Mouse (Mus musculus) midbrain, embryonic 15.5 days (tissue): Measurements from ENCODE around the gene Parg. TPM values are rescaled to one million over a fixed set of nuclear protein-coding genes. Genes with fewer than 3 reads are reported as not detected.

ENCODE experiments used
- ATAC-seq: fragments of 200-750 bp; cut with Nextera tagmentation; replicated peaks from 2 replicates; pipeline ENCODE4 v1.8.0; 2017; ENCODE audit warnings: moderate TSS enrichment
- H3K27ac ChIP-seq: fragments of 300-500 bp; sonication (generic); 2 replicates; pipeline ENCODE4 v1.5.1; 2015; ENCODE audit warnings: mild to moderate bottlenecking, inconsistent platforms
- H3K27me3 ChIP-seq: fragments of 300-500 bp; sonication (generic); replicated peaks from 2 replicates; pipeline ENCODE4 v1.6.1; 2015; ENCODE audit warnings: inconsistent platforms
- H3K36me3 ChIP-seq: fragments of 300-500 bp; sonication (generic); replicated peaks from 2 replicates; pipeline ENCODE4 v1.6.1; 2015; ENCODE audit warnings: inconsistent platforms
- H3K4me1 ChIP-seq: fragments of 300-500 bp; sonication (generic); 2 replicates; pipeline ENCODE4 v1.6.1; 2015; ENCODE audit warnings: inconsistent platforms
- H3K4me2 ChIP-seq: fragments of 300-500 bp; sonication (generic); 2 replicates; pipeline ENCODE4 v1.6.1; 2015; ENCODE audit warnings: inconsistent platforms, mild to moderate bottlenecking, moderate library complexity
- H3K4me3 ChIP-seq: fragments of 300-500 bp; sonication (generic); 2 replicates; pipeline ENCODE4 v1.5.1; 2015; ENCODE audit warnings: mild to moderate bottlenecking, inconsistent platforms
- H3K9ac ChIP-seq: fragments of 300-500 bp; sonication (generic); 2 replicates; pipeline ENCODE4 v1.6.1; 2015; ENCODE audit warnings: mild to moderate bottlenecking, inconsistent platforms
- H3K9me3 ChIP-seq: fragments of 300-500 bp; sonication (generic); 2 replicates; pipeline ENCODE4 v1.6.1; 2016; ENCODE audit warnings: inconsistent platforms
- WGBS: fragments of 180-500 bp; shearing (Covaris S2); methylation state at CpG from one replicate; pipeline ENCODE4 v1.1.7; 2015; ENCODE audit warnings: mixed read lengths; 5-methylcytosine and 5-hydroxymethylcytosine counted together
- polyA plus RNA-seq: library from polyadenylated mRNA; unstranded; fragments of >200 nt; fragmentation: Nextera tagmentation; extraction: Ambion mirVana; gene quantifications from 2 replicates; pipeline ENCODE4 v1.2.1, GENCODE M21; 2015

Parg gene
- polyA plus RNA-seq, 1 experiment from 2014 or later = 35.8 TPM

- Histone ChIP-seq H3K27me3 (no peaks in the 10 kb centered on the region), H3K9me3 (no peaks in the 10 kb centered on the region), H3K4me2 (no peak overlapping the region), H3K27ac (no peak overlapping the region), H3K4me1 (no peaks in the 10 kb centered on the region), H3K4me3 (no peak overlapping the region), H3K9ac (no peak overlapping the region), H3K36me3 (peaks cover 3% of the 10 kb centered on the region; the same call in 1 of the 2 replicates)
- 50% methylated on average over 2 of the region's 2 CpGs for WGBS
- no peak for ATAC-seq
Observed at GRCm38 (mm10) chr14:32268999-32269398, 67.2 kb downstream of the Parg start.

GRCm38 (mm10) chr14:32269589-32269988, 67.8 kb downstream of the Parg start:
- Histone ChIP-seq H3K27ac (no peak overlapping the region), H3K27me3 (no peaks in the 10 kb centered on the region), H3K36me3 (0 out of 2 replicates have a peak, but pooled peaks cover 3% of the 10 kb centered on the region), H3K9me3 (no peaks in the 10 kb centered on the region), H3K9ac (no peak overlapping the region), H3K4me1 (no peaks in the 10 kb centered on the region), H3K4me3 (no peak overlapping the region), H3K4me2 (no peak overlapping the region)
- WGBS = 91% methylated on average over 4 of the region's 4 CpGs
- ATAC-seq = no peak

DNA sequence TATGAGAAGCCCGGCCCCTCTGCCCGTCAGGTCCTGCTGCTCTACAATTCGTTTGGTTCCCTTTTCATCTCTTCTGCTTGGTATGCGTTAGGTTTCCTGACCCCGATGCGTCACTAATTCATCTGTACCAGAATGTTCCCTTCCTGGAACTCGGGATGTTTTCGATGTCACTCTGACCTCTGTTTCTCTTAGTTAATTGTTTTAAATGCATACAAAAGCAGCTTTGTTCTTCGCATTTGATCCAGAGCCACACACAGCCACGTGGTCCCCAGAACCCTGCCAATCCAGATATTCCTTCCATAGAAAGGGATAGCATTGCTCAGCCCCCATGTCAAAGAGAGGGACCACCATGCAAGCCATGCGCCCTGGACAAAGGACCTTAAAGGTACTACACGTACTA, 99.9 kb downstream of the Parg start:
- WGBS = 52% methylated on average over 12 of the region's 12 CpGs
- H3K4me3 ChIP-seq = no peak overlapping the region
- no peak for ATAC-seq

DNA sequence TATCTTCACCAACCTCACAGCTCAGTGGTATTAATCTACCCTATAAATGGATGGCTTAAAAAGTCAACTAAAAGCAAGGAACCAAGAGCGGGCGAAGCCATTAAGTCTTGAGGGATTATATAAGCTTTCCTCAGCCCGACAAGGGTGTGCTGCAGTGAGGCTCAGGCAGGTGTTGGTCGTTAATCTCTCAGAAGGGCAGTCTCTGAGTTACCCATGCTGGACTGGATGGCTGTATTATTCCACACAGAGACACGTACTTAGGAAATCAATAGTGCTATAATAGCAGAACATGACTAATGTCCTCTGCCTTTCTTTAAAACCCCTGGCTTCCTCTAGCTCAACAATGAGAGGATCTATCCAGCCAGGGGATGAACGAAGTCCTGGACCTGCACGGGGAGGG, 100.7 kb downstream of the Parg start:
- no peaks in the 10 kb centered on the region for H3K4me1 ChIP-seq
- 82% methylated on average over 7 of the region's 7 CpGs for WGBS
- H3K4me2 ChIP-seq = no peak overlapping the region
- H3K9me3 ChIP-seq = no peaks in the 10 kb centered on the region
- no peaks in the 10 kb centered on the region for H3K27me3 ChIP-seq
- no peak for ATAC-seq
- H3K9ac ChIP-seq = no peak overlapping the region
- H3K4me3 ChIP-seq = no peak overlapping the region
- H3K27ac ChIP-seq = no peak overlapping the region
- H3K36me3 ChIP-seq = no peaks in the 10 kb centered on the region

More for the DNA sequence above, 99.9 kb downstream of the Parg start:
- no peak overlapping the region for H3K27ac ChIP-seq
- no peaks in the 10 kb centered on the region for H3K4me1 ChIP-seq
- no peaks in the 10 kb centered on the region for H3K36me3 ChIP-seq
- no peaks in the 10 kb centered on the region for H3K9me3 ChIP-seq
- H3K9ac ChIP-seq = no peak overlapping the region
- H3K27me3 ChIP-seq = no peaks in the 10 kb centered on the region
- H3K4me2 ChIP-seq = no peak overlapping the region

DNA sequence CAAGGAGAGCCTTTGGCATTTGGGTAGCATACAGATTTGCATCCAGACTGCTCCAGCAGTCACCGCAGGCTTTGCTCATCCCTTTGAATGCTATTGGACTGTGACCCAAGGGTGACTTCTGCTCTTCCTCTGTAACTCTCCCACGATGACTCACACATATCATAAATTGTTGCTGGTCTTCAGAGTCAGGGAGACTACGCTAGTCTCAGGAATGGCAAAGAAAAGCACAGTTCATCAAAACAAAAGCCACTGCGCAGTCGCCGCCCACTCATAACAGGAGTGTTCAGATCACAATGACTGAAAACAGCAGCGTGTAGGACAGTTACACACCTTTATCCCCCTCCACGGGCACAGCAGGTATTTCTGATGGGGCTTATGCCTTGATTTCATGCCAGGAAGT, 103.2 kb downstream of the Parg start:
- Histone ChIP-seq H3K36me3 (no peaks in the 10 kb centered on the region), H3K9ac (no peak overlapping the region), H3K4me3 (no peak overlapping the region), H3K4me1 (no peaks in the 10 kb centered on the region), H3K27me3 (no peaks in the 10 kb centered on the region), H3K27ac (no peak overlapping the region), H3K4me2 (no peak overlapping the region), H3K9me3 (no peaks in the 10 kb centered on the region)
- 90% methylated on average over 8 of the region's 8 CpGs for WGBS
- no peak for ATAC-seq

DNA sequence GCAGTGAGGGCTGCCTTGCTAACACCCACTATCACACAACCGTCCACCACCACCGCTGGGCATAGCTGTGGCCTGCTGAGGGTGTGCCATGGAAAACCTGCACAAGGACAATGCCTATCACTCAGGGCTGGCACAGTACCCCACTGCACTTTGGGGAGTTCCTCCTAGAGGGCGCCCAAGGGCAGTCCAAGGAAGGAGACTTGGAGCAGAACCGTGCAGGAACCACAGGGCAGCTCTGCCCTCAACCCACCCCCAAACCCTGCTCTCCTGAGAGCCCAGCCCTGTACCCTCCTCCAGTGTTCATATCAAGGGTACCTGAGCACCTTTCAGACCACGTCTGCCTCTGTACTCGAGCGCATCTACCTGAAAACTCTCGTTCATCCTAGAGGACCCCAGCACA, 108.1 kb downstream of the Parg start:
- WGBS = 42% methylated on average over 8 of the region's 8 CpGs
- Histone ChIP-seq H3K27me3 (no peaks in the 10 kb centered on the region), H3K9ac (no peak overlapping the region), H3K4me1 (no peaks in the 10 kb centered on the region), H3K4me2 (no peak overlapping the region), H3K36me3 (no peaks in the 10 kb centered on the region), H3K4me3 (no peak overlapping the region), H3K9me3 (no peaks in the 10 kb centered on the region), H3K27ac (no peak overlapping the region)
- ATAC-seq = no peak

GRCm38 (mm10) chr14:32311381-32312035, 109.8 kb downstream of the Parg start:
- no peak for ATAC-seq
- no peaks in the 10 kb centered on the region for H3K4me1 ChIP-seq
- H3K27me3 ChIP-seq = no peaks in the 10 kb centered on the region
- H3K9me3 ChIP-seq = no peaks in the 10 kb centered on the region
- H3K4me2 ChIP-seq = no peak overlapping the region
- H3K27ac ChIP-seq = no peak overlapping the region
- no peak overlapping the region for H3K4me3 ChIP-seq
- 94% methylated on average over 2 of the region's 2 CpGs for WGBS
- H3K36me3 ChIP-seq = no peaks in the 10 kb centered on the region
- H3K9ac ChIP-seq = no peak overlapping the region

GRCm38 (mm10) chr14:32317822-32318221, 116.1 kb downstream of the Parg start:
- 9% methylated on average over 4 of the region's 4 CpGs for WGBS
- Histone ChIP-seq H3K27ac (no peak overlapping the region), H3K27me3 (no peaks in the 10 kb centered on the region), H3K9me3 (no peaks in the 10 kb centered on the region), H3K4me1 (peaks cover 7% of the 10 kb centered on the region), H3K9ac (no peak overlapping the region), H3K36me3 (no peaks in the 10 kb centered on the region), H3K4me3 (0 out of 2 replicates have a peak overlapping the region, but pooled peaks have one; percentile 7), H3K4me2 (peak overlapping the region; percentile 17; the same call in 1 of the 2 replicates)
- ATAC-seq = no peak

DNA sequence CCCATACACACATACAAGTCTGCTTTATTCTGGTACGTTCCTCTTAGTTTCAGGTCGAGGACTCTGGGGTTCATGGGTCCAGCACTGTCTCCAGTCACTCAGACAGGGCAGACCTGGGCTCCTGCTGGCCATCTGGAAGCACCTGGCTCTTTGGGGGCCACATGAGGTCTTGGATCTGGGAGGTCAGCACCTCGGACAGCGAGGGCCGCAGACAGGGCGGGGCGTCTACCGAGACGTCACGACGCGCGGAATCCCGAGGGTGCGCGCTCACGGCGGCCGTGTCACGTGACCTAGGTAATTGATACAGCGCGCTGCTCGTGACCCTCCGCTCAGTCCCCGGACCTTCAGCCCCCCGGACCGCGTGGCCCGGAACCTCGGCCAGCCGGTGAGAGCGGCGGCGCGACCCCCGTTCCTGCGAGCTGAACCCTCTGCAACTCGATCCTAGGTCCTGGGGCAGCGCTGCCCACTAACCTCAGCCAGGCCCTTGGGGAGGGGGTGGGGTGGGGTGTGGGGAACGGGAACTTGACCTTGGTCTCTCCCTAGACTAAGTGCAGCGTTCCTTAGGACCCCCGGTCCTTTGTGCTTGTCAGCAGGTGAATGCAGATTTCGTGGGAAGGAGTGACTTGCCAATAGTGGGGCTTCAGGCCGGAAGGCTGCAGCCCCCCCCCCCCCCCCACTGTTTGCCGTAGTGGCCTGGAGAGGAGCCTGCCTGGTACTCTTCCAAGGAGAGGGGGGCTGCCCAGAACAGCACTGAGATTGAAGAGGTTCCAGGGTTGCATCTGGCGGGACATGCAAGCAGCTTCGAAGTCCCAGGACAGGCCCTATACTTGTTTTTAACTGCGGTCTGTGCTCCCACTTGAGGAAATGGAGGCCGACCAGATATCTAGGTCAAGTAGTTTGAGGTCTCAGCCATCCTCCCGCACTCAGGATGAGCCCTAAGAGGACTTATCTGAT, 120.3 kb downstream of the Parg start, which contains the start of gene Ogdhl:
Gene Ogdhl, plus strand, starts transcription at position 288 of the 954 bp plus-strand sequence.
- peak; percentile 85 for ATAC-seq
- 3% methylated on average over 50 of the region's 50 CpGs for WGBS
- H3K4me2 ChIP-seq = peak within 1 kb of the TSS; percentile 67
- H3K4me1 ChIP-seq = peaks cover 8% of the 10 kb centered on the region
- no peaks in the 10 kb centered on the region for H3K36me3 ChIP-seq
- H3K4me3 ChIP-seq = peak within 1 kb of the TSS; percentile 67
- H3K27ac ChIP-seq = 0 out of 2 replicates have a peak within 1 kb of the TSS, but pooled peaks have one; percentile 45
- no peaks in the 10 kb centered on the region for H3K27me3 ChIP-seq
- peak within 1 kb of the TSS; percentile 82 for H3K9ac ChIP-seq
- H3K9me3 ChIP-seq = no peaks in the 10 kb centered on the region

GRCm38 (mm10) chr14:32323221-32323620, 121.5 kb downstream of the Parg start:
- Histone ChIP-seq H3K9me3 (no peaks in the 10 kb centered on the region), H3K9ac (no peak overlapping the region)
- no peak for ATAC-seq

GRCm38 (mm10) chr14:32327366-32327765, 125.6 kb downstream of the Parg start:
- 71% methylated on average over 9 of the region's 9 CpGs for WGBS
- Histone ChIP-seq H3K4me1 (peaks cover 7% of the 10 kb centered on the region), H3K9me3 (no peaks in the 10 kb centered on the region), H3K27ac (no peak overlapping the region), H3K27me3 (no peaks in the 10 kb centered on the region), H3K4me2 (no peak overlapping the region), H3K4me3 (no peak overlapping the region), H3K36me3 (no peaks in the 10 kb centered on the region), H3K9ac (no peak overlapping the region)
- ATAC-seq = no peak

More at GRCm38 (mm10) chr14:32323221-32323620, 121.5 kb downstream of the Parg start:
- Histone ChIP-seq H3K4me1 (peaks cover 8% of the 10 kb centered on the region), H3K4me2 (no peak overlapping the region), H3K27me3 (no peaks in the 10 kb centered on the region), H3K27ac (no peak overlapping the region), H3K4me3 (no peak overlapping the region), H3K36me3 (no peaks in the 10 kb centered on the region)
- 83% methylated on average over 5 of the region's 5 CpGs for whole genome bisulfite sequencing
